Mouse (Mus musculus): ENCODE results near the gene Shpk.

DNA sequence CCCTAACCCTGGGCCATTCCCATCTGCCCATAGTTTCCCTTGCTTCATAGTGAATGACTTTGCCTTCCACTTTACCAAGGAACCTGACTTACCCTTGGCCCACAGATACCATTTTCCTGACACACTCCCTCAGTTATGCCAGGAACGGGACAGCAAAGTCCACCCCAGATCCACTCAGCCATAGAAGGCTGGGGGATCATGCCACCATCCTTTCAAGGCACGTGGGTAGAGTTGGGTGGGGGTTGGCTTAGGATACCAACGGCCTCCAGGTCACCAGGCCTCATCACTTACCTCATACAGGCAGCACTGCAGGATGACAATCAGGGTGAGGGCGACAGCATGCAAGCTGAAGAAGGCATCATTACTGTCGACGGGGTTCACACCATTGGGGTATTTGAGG, 12.0 kb upstream of the Shpk start:
- TF ChIP-seq CTCF (IDR thresholded peaks at IDR 0.05; ENCODE audit: low read depth, low read length) = no peak
- TF ChIP-seq POLR2A (IDR thresholded peaks at IDR 0.05; ENCODE audit: extremely low read depth, insufficient read depth, low read length) = no peak

Measured in liver, adult 2 months (tissue).